Mouse (Mus musculus) limb, embryonic 13.5 days (tissue): ENCODE results near the gene Zfp52. TPM values are rescaled to one million over a fixed set of nuclear protein-coding genes. Genes with fewer than 3 reads are reported as not detected.

Source experiments
- ATAC-seq: fragments of 200-750 bp; cut with Nextera tagmentation; 2 replicates; pipeline ENCODE4 v1.8.0; 2017; ENCODE audit warnings: low read depth, moderate number of reproducible peaks, moderate TSS enrichment; ENCODE audit not compliant: low FRiP score
- H3K27ac ChIP-seq: fragments of 300-500 bp; sonication (generic); 2 replicates; pipeline ENCODE4 v1.5.1; 2015; ENCODE audit warnings: inconsistent platforms, mild to moderate bottlenecking, moderate library complexity
- H3K27me3 ChIP-seq: fragments of 300-500 bp; sonication (generic); 2 replicates; pipeline ENCODE4 v1.6.1; 2015; ENCODE audit warnings: mild to moderate bottlenecking, inconsistent platforms
- H3K36me3 ChIP-seq: fragments of 300-500 bp; sonication (generic); 2 replicates; pipeline ENCODE4 v1.6.1; 2015; ENCODE audit warnings: inconsistent platforms, mild to moderate bottlenecking, moderate library complexity
- H3K4me1 ChIP-seq: fragments of 300-500 bp; sonication (generic); 2 replicates; pipeline ENCODE4 v1.6.1; 2015; ENCODE audit warnings: inconsistent platforms
- H3K4me2 ChIP-seq: fragments of 300-500 bp; sonication (generic); replicated peaks from 2 replicates; pipeline ENCODE4 v1.6.1; 2015; ENCODE audit warnings: inconsistent platforms, mild to moderate bottlenecking, moderate library complexity
- H3K4me3 ChIP-seq: fragments of 300-500 bp; sonication (generic); 2 replicates; pipeline ENCODE4 v1.5.1; 2015; ENCODE audit warnings: moderate library complexity, mild to moderate bottlenecking, inconsistent platforms
- H3K9ac ChIP-seq: fragments of 300-500 bp; sonication (generic); 2 replicates; pipeline ENCODE4 v1.6.1; 2015; ENCODE audit warnings: mild to moderate bottlenecking, inconsistent platforms
- H3K9me3 ChIP-seq: fragments of 300-500 bp; sonication (generic); 2 replicates; pipeline ENCODE4 v1.6.1; 2016; ENCODE audit warnings: inconsistent platforms
- WGBS: fragments of 180-500 bp; shearing (Covaris S2); methylation state at CpG from one replicate; pipeline ENCODE4 v1.1.7; 2015; 5-methylcytosine and 5-hydroxymethylcytosine counted together
- polyA plus RNA-seq: library from polyadenylated mRNA; unstranded; fragments of >200 nt; fragmentation: Nextera tagmentation; extraction: Ambion mirVana; gene quantifications from 2 replicates; pipeline ENCODE4 v1.2.1, GENCODE M21; 2015

The Zfp52 gene
- polyA plus RNA-seq = 4.9 and 5.1 TPM in 2 replicates

DNA sequence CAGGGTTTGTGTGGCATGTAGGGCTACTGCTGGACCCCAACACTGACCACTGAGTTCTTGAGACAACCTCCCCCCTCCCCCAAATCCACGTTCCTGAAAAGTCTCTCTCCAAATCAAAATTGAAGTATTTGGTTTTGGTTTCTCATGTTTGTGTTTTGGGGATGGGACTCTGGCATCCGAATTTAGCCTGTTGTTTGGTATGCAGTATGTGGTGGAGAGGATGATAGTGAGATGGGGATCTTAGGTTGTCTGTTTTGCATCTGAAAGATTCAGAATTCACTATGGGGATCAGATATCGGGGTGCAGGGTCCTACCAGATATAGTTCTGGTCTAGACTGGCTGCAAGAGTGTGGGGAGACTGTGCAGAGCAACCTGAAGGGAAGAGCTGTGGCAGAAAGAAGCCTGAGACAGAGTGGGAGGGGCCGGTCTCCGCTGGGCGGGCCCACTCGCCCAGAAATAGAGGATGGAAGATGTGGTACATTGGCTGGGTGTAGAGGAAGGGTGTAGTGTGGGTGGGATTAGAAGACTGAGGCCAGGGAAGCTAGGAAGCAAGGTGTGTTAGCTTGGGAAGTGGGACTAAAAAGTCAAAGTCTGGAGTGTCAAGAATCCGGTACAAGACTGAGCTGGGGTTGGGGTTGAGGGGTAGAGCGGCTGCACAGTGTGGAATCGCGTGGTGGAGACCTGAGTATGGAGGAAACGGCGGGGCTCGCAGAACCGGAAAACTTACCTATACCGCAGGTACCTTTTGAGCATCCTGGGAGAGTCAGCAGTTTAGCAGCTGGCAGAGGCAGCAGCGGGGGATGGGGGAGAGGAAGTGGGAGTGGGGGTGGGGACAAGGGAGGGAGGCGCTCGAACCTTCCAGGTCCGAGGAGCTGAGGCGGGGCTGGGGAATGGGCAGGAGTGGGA lies at the start of gene Zfp52:
Zfp52 (plus strand) TSS at position 444 of the 906 bp plus-strand sequence.
- Histone ChIP-seq H3K36me3 (no peaks in the 10 kb centered on the region), H3K27me3 (no peaks in the 10 kb centered on the region), H3K4me2 (peak within 1 kb of the TSS; percentile 78), H3K9ac (peak within 1 kb of the TSS; percentile 71), H3K4me3 (peak within 1 kb of the TSS; percentile 58), H3K27ac (peak within 1 kb of the TSS; percentile 69), H3K9me3 (no peaks in the 10 kb centered on the region), H3K4me1 (peaks cover 24% of the 10 kb centered on the region)
- peak; percentile 83 for ATAC-seq
- 4% methylated on average over 21 of the region's 21 CpGs for WGBS

DNA sequence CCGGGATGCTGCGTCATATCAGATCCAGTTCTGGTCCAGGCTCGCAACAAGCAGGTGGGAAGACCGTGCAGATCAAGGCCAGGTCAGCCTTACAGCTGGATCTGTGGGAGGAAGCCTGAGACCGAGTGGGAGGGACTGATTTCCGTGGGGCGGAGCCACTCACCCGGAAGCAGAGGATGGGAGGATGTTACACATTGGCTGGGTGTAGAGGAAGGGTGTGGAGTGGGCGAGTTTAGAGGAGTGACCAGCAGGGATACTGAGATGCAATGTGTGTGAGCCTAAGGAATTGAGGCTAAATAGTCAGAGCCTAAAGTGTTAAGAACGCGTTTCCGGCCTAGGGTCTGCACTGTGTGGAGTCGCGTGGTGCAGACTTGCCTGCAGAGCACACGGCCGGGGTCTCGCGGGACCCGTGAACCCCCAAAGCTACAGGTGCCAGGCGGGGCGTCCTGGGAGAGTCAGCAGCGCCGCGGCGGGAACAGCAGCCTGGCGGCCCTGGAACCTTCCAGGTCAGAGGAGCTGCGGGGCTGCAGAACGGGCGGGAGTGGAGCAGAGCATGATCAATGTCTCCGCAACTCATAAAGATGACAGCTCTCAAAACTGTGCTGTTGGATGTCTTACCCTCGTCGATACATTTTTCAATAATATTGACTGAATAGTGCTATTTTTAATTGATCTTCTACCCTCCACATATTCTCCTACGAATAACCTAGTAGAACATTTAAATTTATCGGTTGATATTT lies 46.4 kb upstream of the Zfp52 start, which contains the start of gene Zfp53:
Zfp53 (plus strand) TSS at position 239 of the 740 bp plus-strand sequence.
- Histone ChIP-seq H3K4me3 (peak within 1 kb of the TSS; percentile 76), H3K36me3 (peaks cover 8% of the 10 kb centered on the region), H3K9ac (peak within 1 kb of the TSS; percentile 80), H3K9me3 (no peaks in the 10 kb centered on the region), H3K4me1 (peaks cover 7% of the 10 kb centered on the region; the same call in 1 of the 2 replicates), H3K4me2 (peak within 1 kb of the TSS; percentile 72), H3K27ac (peak within 1 kb of the TSS; percentile 55; the same call in 1 of the 2 replicates), H3K27me3 (no peaks in the 10 kb centered on the region)
- under 1% methylated on average over 34 of the region's 34 CpGs for WGBS
- peak; percentile 100 for ATAC-seq

DNA sequence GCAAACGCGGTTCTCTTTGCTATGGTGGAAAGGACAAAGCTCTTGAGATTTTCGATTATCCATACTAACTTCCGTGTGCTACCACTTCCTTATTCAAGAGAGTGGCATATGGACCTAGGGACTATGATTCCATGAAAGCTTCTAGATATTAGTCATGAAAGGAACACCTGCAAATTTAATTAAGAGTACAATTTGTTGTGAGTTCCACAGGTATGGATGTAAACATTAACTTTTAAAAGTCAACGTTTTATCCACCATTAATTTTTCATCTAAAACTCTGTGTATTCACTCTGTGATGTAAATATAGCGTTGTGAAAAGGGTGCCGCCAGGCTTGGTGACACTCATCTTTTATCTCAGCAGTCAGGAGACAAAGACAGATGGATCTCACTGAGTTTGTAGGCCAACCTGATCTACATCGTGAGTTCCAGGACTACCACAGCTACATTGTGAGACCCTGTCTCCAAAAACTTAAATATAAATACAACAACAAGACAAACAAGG lies 45.8 kb upstream of the Zfp52 start:
- Histone ChIP-seq H3K4me2 (peak overlapping the region; percentile 72), H3K4me3 (peak overlapping the region; percentile 76), H3K9ac (peak overlapping the region; percentile 80), H3K36me3 (peaks cover 14% of the 10 kb centered on the region), H3K9me3 (no peaks in the 10 kb centered on the region), H3K27ac (0 out of 2 replicates have a peak overlapping the region, but pooled peaks have one; percentile 55), H3K27me3 (no peaks in the 10 kb centered on the region), H3K4me1 (peaks cover 7% of the 10 kb centered on the region; the same call in 1 of the 2 replicates)
- 21% methylated on average over 8 of the region's 8 CpGs for WGBS
- ATAC-seq = no peak

DNA sequence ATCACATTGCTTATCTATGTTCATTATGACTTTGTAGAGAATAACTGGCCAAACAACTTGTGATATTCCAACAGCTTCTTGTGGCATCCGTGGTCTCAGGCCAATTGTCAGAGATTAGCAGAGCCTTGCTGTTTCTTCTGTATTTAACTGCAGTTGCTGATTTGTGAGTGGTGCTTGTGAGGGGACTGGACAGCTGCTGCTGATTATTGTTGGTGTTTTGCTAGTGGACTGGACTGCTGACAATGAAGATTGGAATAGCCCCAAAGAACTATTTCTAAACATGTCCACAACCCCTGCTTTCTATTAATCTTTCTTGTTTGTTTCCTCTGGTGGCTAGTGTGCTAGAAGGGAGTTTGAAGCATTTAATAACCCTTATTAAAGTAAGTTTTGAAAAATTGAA lies 34.0 kb upstream of the Zfp52 start:
- H3K9me3 ChIP-seq = no peaks in the 10 kb centered on the region
- H3K27ac ChIP-seq = no peak overlapping the region
- no peak overlapping the region for H3K4me2 ChIP-seq
- no peak overlapping the region for H3K4me3 ChIP-seq
- 71% methylated on average over 1 of the region's 1 CpGs for WGBS
- no peaks in the 10 kb centered on the region for H3K27me3 ChIP-seq
- H3K36me3 ChIP-seq = peaks cover 17% of the 10 kb centered on the region
- H3K4me1 ChIP-seq = no peaks in the 10 kb centered on the region
- ATAC-seq = no peak
- H3K9ac ChIP-seq = no peak overlapping the region

GRCm38 (mm10) chr17:21504524-21504923 lies 30.8 kb upstream of the Zfp52 start:
- Histone ChIP-seq H3K4me1 (no peaks in the 10 kb centered on the region), H3K27ac (no peak overlapping the region), H3K4me2 (no peak overlapping the region), H3K9me3 (no peaks in the 10 kb centered on the region), H3K36me3 (peaks cover 21% of the 10 kb centered on the region), H3K27me3 (no peaks in the 10 kb centered on the region), H3K4me3 (no peak overlapping the region), H3K9ac (no peak overlapping the region)
- no peak for ATAC-seq
- WGBS = 91% methylated on average over 1 of the region's 1 CpGs

- WGBS = 96% methylated on average over 3 of the region's 3 CpGs
- Histone ChIP-seq H3K36me3 (peaks cover 29% of the 10 kb centered on the region), H3K9ac (no peak overlapping the region), H3K27ac (no peak overlapping the region), H3K27me3 (no peaks in the 10 kb centered on the region), H3K4me2 (no peak overlapping the region), H3K4me3 (no peak overlapping the region), H3K4me1 (no peaks in the 10 kb centered on the region), H3K9me3 (no peaks in the 10 kb centered on the region)
- ATAC-seq = no peak
These were observed 29.1 kb upstream of the Zfp52 start for GRCm38 (mm10) chr17:21506258-21506657.

DNA sequence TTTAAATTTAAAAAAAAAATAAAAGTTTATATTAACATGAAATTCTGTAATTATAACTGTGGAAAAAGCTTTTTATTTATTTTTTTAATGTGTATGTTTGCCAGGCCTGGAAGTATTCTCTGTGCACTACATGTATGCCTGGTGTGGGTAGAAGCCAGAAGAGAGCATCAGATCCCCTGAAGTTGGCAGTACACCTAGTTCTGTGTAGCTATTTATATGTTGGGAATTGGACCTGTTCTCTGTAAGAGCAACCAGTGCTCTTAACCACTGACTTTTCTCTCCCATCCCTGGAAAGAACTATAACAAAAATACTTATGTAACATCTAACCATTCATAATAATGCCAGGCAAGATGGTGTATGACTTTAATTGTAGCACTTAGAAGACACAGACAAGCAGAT lies 25.6 kb upstream of the Zfp52 start:
- Histone ChIP-seq H3K9ac (no peak overlapping the region), H3K4me3 (no peak overlapping the region), H3K27ac (no peak overlapping the region), H3K27me3 (no peaks in the 10 kb centered on the region), H3K36me3 (peaks cover 37% of the 10 kb centered on the region), H3K4me2 (no peak overlapping the region), H3K4me1 (no peaks in the 10 kb centered on the region), H3K9me3 (no peaks in the 10 kb centered on the region)
- ATAC-seq = no peak

GRCm38 (mm10) chr17:21515403-21516105 lies 19.8 kb upstream of the Zfp52 start:
- 0 out of 2 replicates have a peak, but pooled peaks cover 5% of the 10 kb centered on the region for H3K4me1 ChIP-seq
- H3K9ac ChIP-seq = peak overlapping the region; percentile 70; the same call in 1 of the 2 replicates
- 2% methylated on average over 8 of the region's 8 CpGs for whole genome bisulfite sequencing
- no peaks in the 10 kb centered on the region for H3K27me3 ChIP-seq
- H3K27ac ChIP-seq = 0 out of 2 replicates have a peak overlapping the region, but pooled peaks have one; percentile 90
- H3K36me3 ChIP-seq = peaks cover 14% of the 10 kb centered on the region; the same call in 1 of the 2 replicates
- H3K4me3 ChIP-seq = peak overlapping the region; percentile 55
- ATAC-seq = 0 out of 2 replicates have a peak, but pooled peaks have one; percentile 33
- no peaks in the 10 kb centered on the region for H3K9me3 ChIP-seq
- peak overlapping the region; percentile 76 for H3K4me2 ChIP-seq

- Histone ChIP-seq H3K4me3 (peak overlapping the region; percentile 55), H3K4me1 (0 out of 2 replicates have a peak, but pooled peaks cover 5% of the 10 kb centered on the region), H3K9ac (peak overlapping the region; percentile 70), H3K27me3 (no peaks in the 10 kb centered on the region), H3K9me3 (no peaks in the 10 kb centered on the region), H3K27ac (peak overlapping the region; percentile 90), H3K4me2 (peak overlapping the region; percentile 76), H3K36me3 (peaks cover 6% of the 10 kb centered on the region; the same call in 1 of the 2 replicates)
- ATAC-seq = peak; percentile 95
- under 1% methylated on average over 37 of the region's 37 CpGs for WGBS
These were observed 18.9 kb upstream of the Zfp52 start for GRCm38 (mm10) chr17:21516201-21517129.

- peak overlapping the region; percentile 55 for H3K4me3 ChIP-seq
- peak overlapping the region; percentile 76 for H3K4me2 ChIP-seq
- 0 out of 2 replicates have a peak, but pooled peaks cover 1% of the 10 kb centered on the region for H3K36me3 ChIP-seq
- no peak for ATAC-seq
- H3K4me1 ChIP-seq = 0 out of 2 replicates have a peak, but pooled peaks cover 5% of the 10 kb centered on the region
- peak overlapping the region; percentile 70 for H3K9ac ChIP-seq
- peak overlapping the region; percentile 90 for H3K27ac ChIP-seq
- no peaks in the 10 kb centered on the region for H3K9me3 ChIP-seq
- no peaks in the 10 kb centered on the region for H3K27me3 ChIP-seq
- WGBS = 38% methylated on average over 4 of the region's 4 CpGs
These were observed 18.1 kb upstream of the Zfp52 start for GRCm38 (mm10) chr17:21517130-21517671.
